Mouse (Mus musculus): Measurements from ENCODE around the gene Myo5a. TPM values are rescaled to one million over a fixed set of nuclear protein-coding genes. Genes with fewer than 3 reads are reported as not detected.
"Not testable (repeated sequence)": the region's sequence is repeated elsewhere in the genome, so short reads cannot be mapped to it uniquely, and the experiment has no call there.

Myo5a gene
- polyA plus RNA-seq, 1 experiment, result 11.1 TPM

DNA sequence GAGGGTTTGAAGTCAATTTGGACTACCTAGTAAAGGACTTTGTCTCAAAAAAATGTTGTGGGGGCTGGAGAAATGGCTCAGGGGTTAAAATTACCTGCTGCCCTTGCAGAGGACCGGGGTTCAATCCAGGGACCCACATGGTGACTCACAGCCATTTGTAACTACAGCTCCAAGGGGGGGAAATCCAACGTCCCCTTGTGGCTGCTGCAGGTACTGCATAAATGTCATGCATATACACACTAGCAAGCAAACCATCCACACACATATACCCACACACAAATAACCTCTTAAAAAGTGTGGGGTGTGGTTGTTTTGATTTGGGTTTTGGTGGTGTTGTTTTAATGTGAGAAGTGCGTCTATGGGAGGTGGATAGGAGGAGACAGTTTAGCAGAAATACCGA, 173.7 kb downstream of the Myo5a start:
- Histone ChIP-seq H3K27ac (ENCODE audit: insufficient read depth, low read length) (no peak overlapping the region), H3K4me1 (ENCODE audit: control insufficient read depth, insufficient read depth, insufficient read length) (no peaks in the 10 kb centered on the region), H3K4me3 (ENCODE audit: extremely low read depth, insufficient read depth, insufficient read length) (no peak overlapping the region), H3K27me3 (ENCODE audit: control insufficient read depth, insufficient read depth, low read length) (no peaks in the 10 kb centered on the region), H3K36me3 (ENCODE audit: control insufficient read depth, insufficient read depth, low read length) (no peaks in the 10 kb centered on the region)
- TF ChIP-seq POLR2A (IDR thresholded peaks at IDR 0.05; ENCODE audit: low read depth, low read length) (no peak), CTCF (IDR thresholded peaks at IDR 0.05; ENCODE audit: extremely low read depth, insufficient read depth, insufficient read length, insufficient replicate concordance) (no peak)
- WGBS, result 81% methylated on average over 4 of the region's 4 CpGs
- DNase-seq (ENCODE audit: low read depth in 1 of 2, low spot score in 2 of 2), result no peak

DNA sequence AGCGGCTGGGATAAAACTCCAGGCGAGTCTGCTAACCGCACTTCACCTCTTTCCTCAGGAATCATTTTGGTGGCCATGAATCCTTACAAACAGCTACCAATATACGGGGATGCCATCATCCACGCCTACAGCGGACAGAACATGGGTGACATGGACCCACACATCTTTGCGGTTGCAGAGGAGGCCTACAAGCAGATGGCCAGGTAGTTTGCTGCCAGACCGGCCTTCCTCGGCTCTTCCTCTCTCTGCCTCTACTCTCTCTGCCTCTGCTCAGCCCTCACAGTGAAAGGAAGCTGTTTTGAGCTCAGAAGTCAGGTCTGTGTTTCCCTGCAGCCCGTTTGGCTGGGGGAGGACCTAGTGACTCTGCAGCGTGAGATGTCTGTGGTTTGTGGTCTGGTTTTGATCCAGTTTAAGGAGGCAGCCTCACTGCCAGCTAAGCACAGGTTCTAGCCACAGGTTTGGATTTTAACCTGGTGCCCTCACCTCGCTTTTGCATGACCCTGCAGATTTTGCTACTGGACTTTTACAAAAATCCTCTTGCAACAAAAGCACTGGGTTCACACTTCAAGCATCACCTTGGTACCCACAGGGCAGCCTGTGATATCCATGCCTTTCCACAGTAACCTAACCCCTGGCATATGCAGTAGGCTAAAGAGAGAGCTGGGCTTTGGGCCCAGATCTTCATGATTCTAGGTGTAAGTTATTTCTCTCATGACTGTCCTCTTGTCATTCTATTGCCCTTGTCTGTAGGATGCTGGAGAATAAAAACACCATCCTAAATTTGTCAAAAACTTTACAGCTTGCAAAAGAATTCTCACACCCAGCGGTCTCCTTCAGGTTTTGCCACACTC, 175.5 kb downstream of the Myo5a start:
- TF ChIP-seq POLR2A (IDR thresholded peaks at IDR 0.05; ENCODE audit: low read depth, low read length) (no peak), CTCF (IDR thresholded peaks at IDR 0.05; ENCODE audit: extremely low read depth, insufficient read depth, insufficient read length, insufficient replicate concordance) (no peak)
- H3K4me3 ChIP-seq (ENCODE audit: extremely low read depth, insufficient read depth, insufficient read length), result no peak overlapping the region
- no peaks in the 10 kb centered on the region for H3K36me3 ChIP-seq (ENCODE audit: control insufficient read depth, insufficient read depth, low read length)
- H3K27ac ChIP-seq (ENCODE audit: insufficient read depth, low read length), result no peak overlapping the region
- 40% methylated on average over 13 of the region's 13 CpGs for WGBS
- no peak for DNase-seq (ENCODE audit: low read depth in 1 of 2, low spot score in 2 of 2)
- no peaks in the 10 kb centered on the region for H3K27me3 ChIP-seq (ENCODE audit: control insufficient read depth, insufficient read depth, low read length)
- H3K4me1 ChIP-seq (ENCODE audit: control insufficient read depth, insufficient read depth, insufficient read length), result no peaks in the 10 kb centered on the region

DNA sequence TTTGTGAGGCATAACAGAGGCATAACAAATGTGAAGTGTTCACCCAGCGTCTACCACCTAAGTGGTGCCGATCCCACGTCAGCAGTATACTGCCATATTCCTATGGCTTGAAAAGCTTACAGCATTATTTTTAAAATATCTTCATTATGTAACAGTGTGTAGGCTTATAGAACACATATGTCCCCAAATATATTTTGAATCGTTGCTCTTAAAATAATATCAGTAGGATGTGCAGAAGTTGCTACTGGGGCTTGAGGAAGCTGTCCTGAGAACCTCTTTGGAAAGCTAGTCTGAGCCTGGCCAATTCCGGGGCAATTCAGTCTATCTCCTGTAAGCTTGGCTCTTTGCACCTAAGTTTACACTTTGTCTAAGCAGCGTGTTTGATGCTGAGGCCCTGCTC, 177.1 kb downstream of the Myo5a start:
- H3K4me3 ChIP-seq (ENCODE audit: extremely low read depth, insufficient read depth, insufficient read length), result no peak overlapping the region
- no peak overlapping the region for H3K27ac ChIP-seq (ENCODE audit: insufficient read depth, low read length)
- TF ChIP-seq POLR2A (IDR thresholded peaks at IDR 0.05; ENCODE audit: low read depth, low read length) (no peak), CTCF (IDR thresholded peaks at IDR 0.05; ENCODE audit: extremely low read depth, insufficient read depth, insufficient read length, insufficient replicate concordance) (no peak)
- 93% methylated on average over 6 of the region's 6 CpGs for WGBS
- H3K27me3 ChIP-seq (ENCODE audit: control insufficient read depth, insufficient read depth, low read length), result no peaks in the 10 kb centered on the region
- DNase-seq (ENCODE audit: low read depth in 1 of 2, low spot score in 2 of 2), result no peak
- no peaks in the 10 kb centered on the region for H3K4me1 ChIP-seq (ENCODE audit: control insufficient read depth, insufficient read depth, insufficient read length)
- no peaks in the 10 kb centered on the region for H3K36me3 ChIP-seq (ENCODE audit: control insufficient read depth, insufficient read depth, low read length)

DNA sequence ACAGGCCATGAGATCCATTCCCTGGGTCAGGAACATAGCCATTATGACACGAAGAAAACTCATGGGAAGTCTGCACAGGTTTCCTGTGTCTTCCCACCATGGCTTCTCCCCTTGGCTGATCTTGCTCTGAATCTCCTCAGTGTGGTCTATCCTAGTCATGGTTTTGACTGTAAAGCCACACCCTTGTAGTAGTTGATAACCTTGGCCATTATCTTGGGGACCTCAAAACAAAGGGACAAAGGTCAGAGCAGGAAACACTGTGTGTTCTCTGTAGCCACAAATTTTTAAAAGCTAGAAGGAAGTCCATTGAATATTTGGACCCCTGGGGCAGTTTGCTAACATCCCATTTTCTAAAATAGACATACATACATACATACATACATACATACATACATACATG, 177.5 kb downstream of the Myo5a start:
- Histone ChIP-seq H3K4me1 (ENCODE audit: control insufficient read depth, insufficient read depth, insufficient read length) (no peaks in the 10 kb centered on the region), H3K4me3 (ENCODE audit: extremely low read depth, insufficient read depth, insufficient read length) (no peak overlapping the region), H3K27ac (ENCODE audit: insufficient read depth, low read length) (no peak overlapping the region), H3K27me3 (ENCODE audit: control insufficient read depth, insufficient read depth, low read length) (no peaks in the 10 kb centered on the region), H3K36me3 (ENCODE audit: control insufficient read depth, insufficient read depth, low read length) (no peaks in the 10 kb centered on the region)
- DNase-seq (ENCODE audit: low read depth in 1 of 2, low spot score in 2 of 2), result no peak
- TF ChIP-seq CTCF (IDR thresholded peaks at IDR 0.05; ENCODE audit: extremely low read depth, insufficient read depth, insufficient read length, insufficient replicate concordance), result no peak
- no peak for TF ChIP-seq POLR2A (IDR thresholded peaks at IDR 0.05; ENCODE audit: low read depth, low read length)
- 76% methylated on average over 1 of the region's 1 CpGs for WGBS

GRCm38 (mm10) chr9:75248874-75249273, 178.1 kb downstream of the Myo5a start:
- H3K27ac ChIP-seq (ENCODE audit: insufficient read depth, low read length), result no peak overlapping the region
- H3K4me3 ChIP-seq (ENCODE audit: extremely low read depth, insufficient read depth, insufficient read length), result no peak overlapping the region
- no peaks in the 10 kb centered on the region for H3K4me1 ChIP-seq (ENCODE audit: control insufficient read depth, insufficient read depth, insufficient read length)
- H3K36me3 ChIP-seq (ENCODE audit: control insufficient read depth, insufficient read depth, low read length), result no peaks in the 10 kb centered on the region
- TF ChIP-seq CTCF (IDR thresholded peaks at IDR 0.05; ENCODE audit: extremely low read depth, insufficient read depth, insufficient read length, insufficient replicate concordance) (no peak), POLR2A (IDR thresholded peaks at IDR 0.05; ENCODE audit: low read depth, low read length) (no peak)
- no peak for DNase-seq (ENCODE audit: low read depth in 1 of 2, low spot score in 2 of 2)
- no peaks in the 10 kb centered on the region for H3K27me3 ChIP-seq (ENCODE audit: control insufficient read depth, insufficient read depth, low read length)

- H3K27me3 ChIP-seq (ENCODE audit: control insufficient read depth, insufficient read depth, low read length); H3K27ac ChIP-seq (ENCODE audit: insufficient read depth, low read length); H3K36me3 ChIP-seq (ENCODE audit: control insufficient read depth, insufficient read depth, low read length); DNase-seq (ENCODE audit: low read depth in 1 of 2, low spot score in 2 of 2); H3K4me3 ChIP-seq (ENCODE audit: extremely low read depth, insufficient read depth, insufficient read length): not testable (repeated sequence)
- peaks cover 15% of the 10 kb centered on the region; the same call in 1 of the 2 replicates for H3K4me1 ChIP-seq (ENCODE audit: control insufficient read depth, insufficient read depth, insufficient read length)
- WGBS, result 38% methylated on average over 6 of the region's 6 CpGs
These were observed 182.3 kb downstream of the Myo5a start for GRCm38 (mm10) chr9:75253158-75253557.

- no peak for TF ChIP-seq CTCF (IDR thresholded peaks at IDR 0.05; ENCODE audit: extremely low read depth, insufficient read depth, insufficient read length, insufficient replicate concordance)
- no peak for TF ChIP-seq POLR2A (IDR thresholded peaks at IDR 0.05; ENCODE audit: low read depth, low read length)
- Histone ChIP-seq H3K36me3 (ENCODE audit: control insufficient read depth, insufficient read depth, low read length) (no peaks in the 10 kb centered on the region), H3K27me3 (ENCODE audit: control insufficient read depth, insufficient read depth, low read length) (no peaks in the 10 kb centered on the region), H3K4me3 (ENCODE audit: extremely low read depth, insufficient read depth, insufficient read length) (no peak overlapping the region), H3K27ac (ENCODE audit: insufficient read depth, low read length) (no peak overlapping the region), H3K4me1 (ENCODE audit: control insufficient read depth, insufficient read depth, insufficient read length) (peaks cover 15% of the 10 kb centered on the region; the same call in 1 of the 2 replicates)
- WGBS, result 16% methylated on average over 3 of the region's 3 CpGs
- no peak for DNase-seq (ENCODE audit: low read depth in 1 of 2, low spot score in 2 of 2)
These were observed 183.0 kb downstream of the Myo5a start for GRCm38 (mm10) chr9:75253766-75254165.

Measured in spleen, adult 2 months (tissue).